Mouse (Mus musculus) heart, embryonic 11.5 days (tissue): ENCODE data around the gene Fthl17d. TPM values are rescaled to one million over a fixed set of nuclear protein-coding genes. Genes with fewer than 3 reads are reported as not detected.

Experiments
- polyA plus RNA-seq: library from polyadenylated mRNA; unstranded; fragments of >200 nt; fragmentation: Nextera tagmentation; extraction: Ambion mirVana; gene quantifications from 2 replicates; pipeline ENCODE4 v1.2.1, GENCODE M21; 2014

Fthl17d gene
- polyA plus RNA-seq, 1 experiment from 2014 or later: not detected

Other genes starting within 250 kb of the Fthl17d start
- not detected in 2 replicates for gene Ssx9, start 238.3 kb downstream of the Fthl17d start, polyA plus RNA-seq
- not detected in 2 replicates for gene Ssxb5, start 183.1 kb downstream of the Fthl17d start, polyA plus RNA-seq
- gene Gm6592, start 142.8 kb downstream of the Fthl17d start, polyA plus RNA-seq: not detected in 2 replicates
- not detected in 2 replicates for gene Gm5751, start 112.5 kb downstream of the Fthl17d start, polyA plus RNA-seq
- 2.0 and 2.2 TPM in 2 replicates for gene B630019K06Rik, start 94.4 kb downstream of the Fthl17d start, polyA plus RNA-seq
- gene Fthl17b, start 23.8 kb downstream of the Fthl17d start, polyA plus RNA-seq: not detected in 2 replicates
- gene Fthl17c, start 10.2 kb downstream of the Fthl17d start, polyA plus RNA-seq: not detected in 2 replicates
- not detected in 2 replicates for gene Fthl17e, start 46.7 kb upstream of the Fthl17d start, polyA plus RNA-seq
- not detected in 2 replicates for gene Fthl17f, start 76.3 kb upstream of the Fthl17d start, polyA plus RNA-seq
- gene 4930402K13Rik, start 117.8 kb upstream of the Fthl17d start, polyA plus RNA-seq: not detected in 2 replicates
- 0.43 and 0.45 TPM in 2 replicates for gene Lancl3, start 213.1 kb upstream of the Fthl17d start, polyA plus RNA-seq